Mouse (Mus musculus) heart, embryonic 16.5 days (tissue): ENCODE results near the gene Slc26a10. TPM values are rescaled to one million over a fixed set of nuclear protein-coding genes. Genes with fewer than 3 reads are reported as not detected.
"Not testable (repeated sequence)": the region's sequence is repeated elsewhere in the genome, so short reads cannot be mapped to it uniquely, and the experiment has no call there.

Experiments
- ATAC-seq: fragments of 200-750 bp; cut with Nextera tagmentation; replicated peaks from 2 replicates; pipeline ENCODE4 v1.8.0; 2017; ENCODE audit warnings: moderate number of reproducible peaks; ENCODE audit not compliant: insufficient read depth, low FRiP score; ENCODE audit errors: extremely low read depth
- H3K27ac ChIP-seq: fragments of 300-500 bp; sonication (generic); 2 replicates; pipeline ENCODE4 v1.5.1; 2014; ENCODE audit warnings: mild to moderate bottlenecking, low read length, control low read depth, moderate library complexity
- H3K27me3 ChIP-seq: fragments of 300-500 bp; sonication (generic); 2 replicates; pipeline ENCODE4 v1.6.1; 2014; ENCODE audit warnings: low read length, mixed read lengths; ENCODE audit not compliant: control insufficient read depth, insufficient read depth
- H3K36me3 ChIP-seq: fragments of 300-500 bp; sonication (generic); 2 replicates; pipeline ENCODE4 v1.6.1; 2014; ENCODE audit not compliant: control insufficient read depth, insufficient read depth
- H3K4me1 ChIP-seq: fragments of 300-500 bp; sonication (generic); 2 replicates; pipeline ENCODE4 v1.6.1; 2014; ENCODE audit warnings: low read length, mixed read lengths; ENCODE audit not compliant: control insufficient read depth, insufficient read depth
- H3K4me2 ChIP-seq: fragments of 300-500 bp; sonication (generic); 2 replicates; pipeline ENCODE4 v1.6.1; 2014; ENCODE audit warnings: low read depth, mild to moderate bottlenecking, control low read depth, low read length
- H3K4me3 ChIP-seq: fragments of 300-500 bp; sonication (generic); 2 replicates; pipeline ENCODE4 v1.5.1; 2014; ENCODE audit warnings: mild to moderate bottlenecking, control low read depth, low read length
- H3K9ac ChIP-seq: fragments of 300-500 bp; sonication (generic); 2 replicates; pipeline ENCODE4 v1.6.1; 2014; ENCODE audit warnings: low read length, control low read depth
- H3K9me3 ChIP-seq: fragments of 300-500 bp; sonication (generic); replicated peaks from 2 replicates; pipeline ENCODE4 v1.6.1; 2016; ENCODE audit warnings: low read length; ENCODE audit not compliant: control insufficient read depth
- WGBS: fragments of 180-500 bp; shearing (Covaris S2); extraction: QIAGEN DNeasy Blood & Tissue Kit; methylation state at CpG from one replicate; pipeline ENCODE4 v1.1.7; 2014; 5-methylcytosine and 5-hydroxymethylcytosine counted together
- polyA plus RNA-seq: library from polyadenylated mRNA; unstranded; fragments of >200 nt; fragmentation: Nextera tagmentation; extraction: Ambion mirVana; gene quantifications from 2 replicates; pipeline ENCODE4 v1.2.1, GENCODE M21; 2015

The Slc26a10 gene
- polyA plus RNA-seq, 1 experiment from 2014 or later, result 16.2 TPM

DNA sequence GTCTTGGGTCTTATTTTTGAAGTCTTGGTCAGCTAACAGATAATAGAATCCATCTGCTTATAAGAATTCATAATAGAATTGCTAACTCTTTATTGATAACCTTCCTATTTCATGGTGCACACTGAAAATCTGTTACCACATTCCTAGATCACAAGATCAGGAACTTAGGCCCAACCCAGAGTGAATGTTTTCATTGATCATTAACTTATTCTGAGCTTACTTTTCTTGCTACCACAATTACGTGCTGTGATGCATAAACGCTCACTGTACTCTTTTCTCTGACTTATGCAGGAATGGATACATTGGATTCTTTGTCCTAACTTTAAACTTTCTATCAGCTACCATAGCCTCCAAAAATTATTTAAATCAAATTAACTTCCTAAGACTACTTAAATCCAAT is 26.2 kb downstream of the Slc26a10 start:
- 82% methylated on average over 2 of the region's 2 CpGs for WGBS
- ATAC-seq, result no peak
- no peak overlapping the region for H3K9ac ChIP-seq
- H3K4me1 ChIP-seq, result no peaks in the 10 kb centered on the region
- H3K4me3 ChIP-seq, result no peak overlapping the region
- no peaks in the 10 kb centered on the region for H3K27me3 ChIP-seq
- no peak overlapping the region for H3K27ac ChIP-seq
- H3K9me3 ChIP-seq, result no peaks in the 10 kb centered on the region; the same call in 1 of the 2 replicates
- H3K36me3 ChIP-seq, result no peaks in the 10 kb centered on the region
- H3K4me2 ChIP-seq, result no peak overlapping the region

DNA sequence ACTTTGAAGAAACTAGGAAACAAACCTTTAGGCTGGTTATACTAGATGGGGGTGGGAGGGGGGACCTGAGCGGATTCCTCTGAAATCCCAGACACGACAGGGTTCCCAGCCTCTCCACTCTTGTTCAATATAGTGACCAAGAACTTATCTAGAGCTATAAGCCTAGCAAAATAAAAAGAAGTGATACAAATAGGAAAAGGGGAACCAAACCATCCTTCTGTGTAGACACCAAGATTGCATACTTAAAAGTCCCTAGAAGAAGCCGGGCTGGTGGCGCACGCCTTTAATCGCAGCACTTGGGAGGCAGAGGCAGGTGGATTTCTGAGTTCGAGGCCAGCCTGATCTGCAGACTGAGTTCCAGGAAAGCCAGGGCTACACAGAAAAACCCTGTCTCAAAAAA is 27.1 kb downstream of the Slc26a10 start:
- no peak overlapping the region for H3K4me3 ChIP-seq
- H3K4me1 ChIP-seq, result no peaks in the 10 kb centered on the region
- no peaks in the 10 kb centered on the region for H3K27me3 ChIP-seq
- no peaks in the 10 kb centered on the region for H3K36me3 ChIP-seq
- WGBS, result 92% methylated on average over 7 of the region's 7 CpGs
- no peak overlapping the region for H3K9ac ChIP-seq
- ATAC-seq, result no peak
- no peak overlapping the region for H3K4me2 ChIP-seq
- H3K9me3 ChIP-seq, result no peaks in the 10 kb centered on the region; the same call in 1 of the 2 replicates
- no peak overlapping the region for H3K27ac ChIP-seq

GRCm38 (mm10) chr10:127152556-127152955 is 27.9 kb downstream of the Slc26a10 start:
- WGBS, result 79% methylated on average over 10 of the region's 10 CpGs
- not testable (repeated sequence) for H3K9me3 ChIP-seq, H3K4me3 ChIP-seq, H3K4me2 ChIP-seq, H3K27ac ChIP-seq, ATAC-seq, H3K27me3 ChIP-seq, H3K9ac ChIP-seq, H3K4me1 ChIP-seq, H3K36me3 ChIP-seq

DNA sequence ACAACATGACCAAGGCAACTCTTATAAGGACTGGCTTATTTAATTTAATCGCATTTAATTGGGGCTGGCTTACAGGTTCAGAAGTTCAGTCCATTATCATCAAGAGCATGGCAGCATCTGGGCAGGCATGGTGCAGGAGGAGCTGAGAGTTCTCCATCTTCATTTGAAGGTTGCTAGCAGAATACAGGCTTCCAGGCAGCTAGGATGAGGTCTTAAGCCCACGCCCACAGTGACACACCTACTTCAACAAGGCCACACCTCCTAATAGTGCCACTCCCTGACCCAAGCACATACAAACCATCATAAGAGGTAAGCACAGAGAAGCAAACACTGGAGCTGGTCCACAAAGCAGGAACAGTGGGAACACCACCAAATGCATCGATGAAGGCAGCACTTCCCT is 29.2 kb downstream of the Slc26a10 start:
- not testable (repeated sequence) for H3K4me1 ChIP-seq, H3K4me3 ChIP-seq

DNA sequence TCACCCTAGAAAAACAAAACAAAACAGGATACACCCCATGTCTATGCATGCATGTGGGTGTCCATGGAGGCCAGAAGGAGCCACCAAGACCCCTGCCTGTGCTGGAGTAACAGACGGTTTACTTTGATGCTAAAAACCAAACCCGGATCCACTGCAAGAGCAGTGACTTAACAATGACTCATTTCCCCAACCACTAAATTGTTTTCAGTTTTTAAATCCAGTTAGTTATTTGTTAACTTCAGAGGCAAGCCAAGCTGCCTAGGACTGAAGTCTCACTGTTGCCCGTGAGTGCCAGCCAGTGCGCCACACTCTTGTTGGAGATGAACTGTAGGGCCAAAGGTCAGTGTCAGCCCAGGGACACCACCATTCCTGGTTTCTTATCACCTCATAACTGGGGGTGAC is 30.0 kb downstream of the Slc26a10 start:
- Histone ChIP-seq H3K9ac (no peak overlapping the region), H3K4me3 (no peak overlapping the region), H3K27me3 (no peaks in the 10 kb centered on the region), H3K9me3 (no peaks in the 10 kb centered on the region; the same call in 1 of the 2 replicates), H3K36me3 (no peaks in the 10 kb centered on the region), H3K4me2 (no peak overlapping the region), H3K27ac (no peak overlapping the region), H3K4me1 (peaks cover 4% of the 10 kb centered on the region; the same call in 1 of the 2 replicates)
- no peak for ATAC-seq
- WGBS, result 76% methylated on average over 4 of the region's 4 CpGs

More for the DNA sequence above, 29.2 kb downstream of the Slc26a10 start:
- not testable (repeated sequence) for H3K4me2 ChIP-seq, H3K27me3 ChIP-seq, H3K36me3 ChIP-seq, H3K9me3 ChIP-seq, ATAC-seq, H3K27ac ChIP-seq, H3K9ac ChIP-seq
- WGBS, result 85% methylated on average over 3 of the region's 3 CpGs

GRCm38 (mm10) chr10:127147135-127147534 is 33.3 kb downstream of the Slc26a10 start:
- no peak for ATAC-seq
- Histone ChIP-seq H3K4me3 (no peak overlapping the region), H3K9ac (no peak overlapping the region), H3K27me3 (no peaks in the 10 kb centered on the region), H3K4me2 (no peak overlapping the region), H3K27ac (peak overlapping the region; percentile 37; the same call in 1 of the 2 replicates), H3K9me3 (no peaks in the 10 kb centered on the region), H3K36me3 (no peaks in the 10 kb centered on the region), H3K4me1 (peaks cover 4% of the 10 kb centered on the region; the same call in 1 of the 2 replicates)
- 59% methylated on average over 6 of the region's 6 CpGs for WGBS

DNA sequence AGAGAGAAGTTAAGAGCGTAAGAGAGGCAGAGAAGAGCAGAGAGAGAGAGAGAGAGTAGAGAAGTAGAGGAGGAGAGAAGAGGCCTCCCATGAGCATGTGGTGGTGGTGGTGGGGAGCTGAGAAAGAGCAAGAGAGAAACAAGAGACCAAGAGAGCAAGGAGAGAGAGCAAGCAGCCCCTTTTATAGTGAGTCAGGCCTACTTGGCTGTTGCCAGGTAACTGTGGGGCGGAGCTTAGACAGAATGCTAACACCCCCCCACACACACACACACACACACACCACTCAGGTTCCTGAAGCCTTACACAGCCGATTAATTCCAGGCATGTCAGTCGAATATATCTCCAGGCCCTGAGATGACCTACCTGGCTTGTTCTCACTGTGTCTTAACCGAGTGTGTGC is 35.1 kb downstream of the Slc26a10 start:
- 78% methylated on average over 5 of the region's 5 CpGs for whole genome bisulfite sequencing
- Histone ChIP-seq H3K4me2 (no peak overlapping the region), H3K4me1 (peaks cover 4% of the 10 kb centered on the region; the same call in 1 of the 2 replicates), H3K9me3 (no peaks in the 10 kb centered on the region), H3K9ac (no peak overlapping the region), H3K27me3 (no peaks in the 10 kb centered on the region), H3K27ac (no peak overlapping the region), H3K4me3 (no peak overlapping the region), H3K36me3 (no peaks in the 10 kb centered on the region)
- no peak for ATAC-seq

- no peak overlapping the region for H3K4me3 ChIP-seq
- no peak overlapping the region for H3K9ac ChIP-seq
- no peak overlapping the region; the same call in 1 of the 2 replicates for H3K27ac ChIP-seq
- 90% methylated on average over 7 of the region's 7 CpGs for WGBS
- no peaks in the 10 kb centered on the region; the same call in 1 of the 2 replicates for H3K9me3 ChIP-seq
- no peak overlapping the region for H3K4me2 ChIP-seq
- peaks cover 4% of the 10 kb centered on the region; the same call in 1 of the 2 replicates for H3K4me1 ChIP-seq
- no peaks in the 10 kb centered on the region for H3K36me3 ChIP-seq
- H3K27me3 ChIP-seq, result no peaks in the 10 kb centered on the region
- ATAC-seq, result no peak
These were observed 35.9 kb downstream of the Slc26a10 start for GRCm38 (mm10) chr10:127144536-127144935.

GRCm38 (mm10) chr10:127143228-127143627 is 37.2 kb downstream of the Slc26a10 start:
- WGBS, result 85% methylated on average over 8 of the region's 8 CpGs
- Histone ChIP-seq H3K4me3 (no peak overlapping the region), H3K4me2 (no peak overlapping the region), H3K9me3 (no peaks in the 10 kb centered on the region; the same call in 1 of the 2 replicates), H3K9ac (no peak overlapping the region), H3K4me1 (peaks cover 4% of the 10 kb centered on the region; the same call in 1 of the 2 replicates), H3K27ac (no peak overlapping the region), H3K36me3 (no peaks in the 10 kb centered on the region), H3K27me3 (no peaks in the 10 kb centered on the region)
- no peak for ATAC-seq
